8 mouse cellular contexts compared by ENCODE assay signal in genomic region chr4:33586615-33587451, GRCm38 (mm10).
DNase-seq lines count a peak whose midpoint lies in the region; ATAC-seq and TF ChIP-seq lines count a peak whose summit lies in the region.

No protein-coding gene starts in this region.

- H3K27ac ChIP-seq in hindbrain, postnatal 0 days = peak overlapping the region; percentile 17

- H3K4me1 ChIP-seq in hindbrain, postnatal 0 days (ENCODE audit: insufficient read depth, low read length) = no peaks in the 10 kb centered on the region

- H3K9ac ChIP-seq in hindbrain, postnatal 0 days (replicated peaks; ENCODE audit: low read length) = no peak overlapping the region

- no peaks in the 10 kb centered on the region for H3K36me3 ChIP-seq in hindbrain, postnatal 0 days (ENCODE audit: insufficient read depth, low read length)

- peak; percentile 38 to 40 for DNase-seq in frontal cortex, postnatal 10 days (ENCODE audit: low spot score in 2 of 2)
- DNase-seq in cerebellum, postnatal 14 days = peak; percentile 34 to 39
- DNase-seq in gastrocnemius, postnatal 14 days = peak; percentile 58
- DNase-seq in hindbrain, postnatal 0 days (ENCODE audit: low spot score) = peak; percentile 69
- DNase-seq in left cerebral cortex, postnatal 4 days = peak; percentile 51
- DNase-seq in mesoderm, embryonic 11.5 days (ENCODE audit: low read depth, low spot score) = peak; percentile 51
- peak; percentile 15 for DNase-seq in testis, postnatal 14 days (ENCODE audit: low spot score)

- no peaks in the 10 kb centered on the region for H3K27me3 ChIP-seq in hindbrain, postnatal 0 days (ENCODE audit: insufficient read depth, low read length)

- peak overlapping the region; percentile 1; the same call in 1 of the 2 replicates for H3K4me3 ChIP-seq in hindbrain, postnatal 0 days (ENCODE audit: low read length)

- peak; percentile 68 for TF ChIP-seq CTCF in hindbrain, postnatal 0 days (IDR thresholded peaks at IDR 0.05; ENCODE audit: low read depth)

- intact Hi-C loops in gastrocnemius, postnatal 14 days (cut with DNase I; ENCODE audit: low total_unique reads) = no loop called here
- intact Hi-C loops in left cerebral cortex, postnatal 4 days (cut with DNase I) = loop anchor here (2.0 to 10.0 kb wide), 2 partner anchors 192 to 644 kb away; no protein-coding TSS in a partner anchor

- WGBS in hindbrain, postnatal 0 days = 5% methylated on average over 15 of the region's 15 CpGs

- H3K4me2 ChIP-seq in hindbrain, postnatal 0 days (ENCODE audit: low read depth, low read length) = peak overlapping the region; percentile 33

- peaks cover 3% of the 10 kb centered on the region; the same call in 1 of the 2 replicates for H3K9me3 ChIP-seq in hindbrain, postnatal 0 days (ENCODE audit: low read length)

- no peak; the same call in 1 of the 2 replicates for ATAC-seq in frontal cortex, adult (ENCODE audit: low TSS enrichment)
- ATAC-seq in hindbrain, postnatal 0 days = peak; percentile 85

Comparison
In these comparisons a context has a peak if more than half of its experiments do, and no peak if none do; other contexts are left out.
1. DNase-seq: peak in every context shown above with its lines; median percentile 69 in hindbrain, postnatal 0 days; 58 in gastrocnemius, postnatal 14 days; 51 in left cerebral cortex, postnatal 4 days; 51 in mesoderm, embryonic 11.5 days; 39 in frontal cortex, postnatal 10 days; 36 in cerebellum, postnatal 14 days; 15 in testis, postnatal 14 days.